Mouse (Mus musculus) liver, embryonic 14.5 days (tissue): ENCODE results near the gene Sema7a. TPM values are rescaled to one million over a fixed set of nuclear protein-coding genes. Genes with fewer than 3 reads are reported as not detected.
A peak's percentile ranks its signal among the peaks of the same experiment; 100 is the strongest.

Experiments
- ATAC-seq: fragments of 200-750 bp; cut with Nextera tagmentation; 2 replicates; pipeline ENCODE4 v1.8.0; 2017; ENCODE audit warnings: moderate number of reproducible peaks, mild to moderate bottlenecking, moderate library complexity; ENCODE audit not compliant: insufficient read depth
- DNase-seq, 3 experiments: peaks; one replicate each; pipeline ENCODE4 v3.0.0-alpha.2; 2012 to 2013; ENCODE audit warnings: low read depth in 3 of 3, low spot score in 3 of 3
- H3K27ac ChIP-seq: fragments of 300-500 bp; sonication (generic); 2 replicates; pipeline ENCODE4 v1.5.1; 2014; ENCODE audit warnings: moderate library complexity, mild to moderate bottlenecking, control low read depth, inconsistent platforms
- H3K27me3 ChIP-seq: fragments of 300-500 bp; sonication (generic); 2 replicates; pipeline ENCODE4 v1.6.1; 2014; ENCODE audit warnings: mild to moderate bottlenecking, low read length, moderate library complexity; ENCODE audit not compliant: control insufficient read depth, insufficient read depth
- H3K36me3 ChIP-seq: fragments of 300-500 bp; sonication (generic); replicated peaks from 2 replicates; pipeline ENCODE4 v1.6.1; 2014; ENCODE audit warnings: low read depth; ENCODE audit not compliant: control insufficient read depth, insufficient read depth
- H3K4me1 ChIP-seq, 2 experiments: fragments of 200-500 bp in 1 of 2; fragments of 300-500 bp in 1 of 2; sonication (generic) in 1 of 2; replicated peaks; 2 replicates each; pipeline ENCODE4 v1.6.1; 2012 to 2014; ENCODE audit warnings: antibody characterized with exemption in 1 of 2, inconsistent platforms in 1 of 2, low read length in 1 of 2; ENCODE audit not compliant: control insufficient read depth in 2 of 2, insufficient read depth in 2 of 2
- H3K4me2 ChIP-seq: fragments of 300-500 bp; sonication (generic); 2 replicates; pipeline ENCODE4 v1.6.1; 2014; ENCODE audit warnings: low read depth, mild to moderate bottlenecking, control low read depth, moderate library complexity
- H3K4me3 ChIP-seq, 2 experiments: fragments of 200-500 bp in 1 of 2; fragments of 300-500 bp in 1 of 2; sonication (generic) in 1 of 2; 2 replicates each; pipeline ENCODE4 v1.5.1; 2012 to 2014; ENCODE audit warnings: low read depth in 2 of 2, low read length in 2 of 2, mild to moderate bottlenecking in 2 of 2, control low read depth in 1 of 2, inconsistent platforms in 1 of 2, moderate library complexity in 1 of 2; ENCODE audit not compliant: insufficient read depth in 1 of 2
- H3K9ac ChIP-seq: fragments of 300-500 bp; sonication (generic); replicated peaks from 2 replicates; pipeline ENCODE4 v1.6.1; 2014; ENCODE audit warnings: mild to moderate bottlenecking, control low read depth, moderate library complexity
- H3K9me3 ChIP-seq: fragments of 300-500 bp; sonication (generic); 2 replicates; pipeline ENCODE4 v1.6.1; 2016; ENCODE audit warnings: low read length, mixed read lengths; ENCODE audit not compliant: control insufficient read depth
- CTCF ChIP-seq: IDR thresholded peaks from 2 replicates; pipeline ENCODE4 v1.5.1; 2016; ENCODE audit warnings: antibody characterized with exemption, low read depth, control low read depth
- EP300 ChIP-seq: IDR thresholded peaks from 2 replicates; pipeline ENCODE4 v1.6.1; 2016; ENCODE audit warnings: antibody characterized with exemption, low read depth
- WGBS: fragments of 180-500 bp; shearing (Covaris S2); extraction: QIAGEN DNeasy Blood & Tissue Kit; methylation state at CpG from one replicate; pipeline ENCODE4 v1.1.7; 2014; ENCODE audit not compliant: insufficient replicate concordance; 5-methylcytosine and 5-hydroxymethylcytosine counted together
- polyA plus RNA-seq, 2 experiments: library from polyadenylated mRNA; depleted of rRNA in 1 of 2; stranded (reverse) in 1 of 2; unstranded in 1 of 2; fragments of >200 nt; fragmentation: Nextera tagmentation in 1 of 2; extraction: Ambion mirVana in 1 of 2; gene quantifications; 2 replicates each; pipeline versions ENCODE4 v1.2.1 to v1.2.3; 2012 to 2014

The Sema7a gene
- polyA plus RNA-seq, 2 experiments = 0.08 TPM; not detected in 1

DNA sequence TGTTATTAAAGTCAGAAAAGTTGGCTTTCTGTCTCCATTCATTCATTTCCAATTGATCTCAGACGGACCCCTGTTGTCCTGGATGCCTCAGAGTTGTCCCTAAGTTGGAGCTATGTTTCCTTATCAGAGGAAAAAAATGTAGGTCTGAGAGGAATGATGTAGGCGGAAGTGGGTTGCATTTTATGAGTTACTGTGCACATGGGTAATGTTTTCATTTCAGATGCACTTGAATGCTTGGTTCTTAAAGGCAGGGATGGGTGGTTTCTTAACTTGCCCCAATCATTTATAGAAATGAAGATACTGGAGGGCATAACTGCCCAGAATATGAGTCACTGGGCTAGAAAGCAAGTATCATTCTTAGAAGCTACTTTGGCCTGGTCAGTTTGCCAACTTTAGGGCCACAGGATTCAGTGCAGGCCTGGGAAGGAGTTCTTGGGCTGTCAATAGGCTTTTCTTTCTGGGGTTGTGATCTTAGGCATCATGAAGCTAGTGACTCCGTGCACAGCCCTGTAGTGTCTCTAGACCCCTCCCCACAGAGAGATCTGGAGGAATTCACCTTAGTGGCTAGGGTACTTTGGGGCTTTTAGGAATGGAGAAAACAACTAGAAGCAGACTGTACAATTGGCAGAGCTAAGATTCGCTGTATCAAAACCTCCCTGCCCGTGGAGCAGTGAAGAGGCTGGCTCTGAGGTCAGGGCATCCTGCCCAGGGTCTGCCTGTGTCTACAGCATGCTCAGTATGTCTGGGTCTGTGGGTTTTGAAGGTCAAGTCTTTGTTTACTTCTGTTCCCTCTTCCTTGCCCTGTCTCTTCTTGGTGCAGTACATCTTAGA, 1.5 kb upstream of the Sema7a start:
- Histone ChIP-seq H3K9ac (no peak overlapping the region), H3K4me1 (no peaks in the 10 kb centered on the region), H3K4me3 (no peak overlapping the region), H3K4me2 (no peak overlapping the region), H3K27ac (no peak overlapping the region), H3K9me3 (no peaks in the 10 kb centered on the region), H3K27me3 (peaks cover 46% of the 10 kb centered on the region), H3K36me3 (no peaks in the 10 kb centered on the region)
- no peak for DNase-seq
- ATAC-seq = no peak
- WGBS = 45% methylated on average over 5 of the region's 5 CpGs
- TF ChIP-seq CTCF = no peak
- TF ChIP-seq EP300 = no peak

DNA sequence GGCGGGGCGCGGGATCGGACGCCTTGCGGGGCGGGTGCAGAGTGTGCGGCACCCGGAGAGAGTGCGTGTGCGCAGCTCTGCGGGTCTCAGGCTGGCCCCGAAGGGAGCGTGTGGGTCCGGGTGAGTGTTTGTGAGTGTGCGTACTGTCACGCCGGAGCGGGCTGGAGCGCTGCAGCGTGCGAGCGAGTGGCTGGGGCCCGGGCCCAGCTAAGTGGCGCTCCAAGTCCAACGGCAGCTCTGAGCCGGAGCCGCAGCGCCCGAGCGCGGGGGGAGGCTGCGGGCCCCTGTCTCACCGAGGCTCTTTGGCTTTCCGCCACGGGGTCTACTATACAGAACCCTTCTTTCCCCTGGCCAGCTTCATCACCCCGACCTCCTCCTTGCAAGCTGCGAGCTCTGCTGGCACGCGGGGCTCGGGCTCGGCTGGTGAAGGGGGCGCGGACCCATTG, 460 bp downstream of the Sema7a start:
- H3K9ac ChIP-seq = no peak overlapping the region
- H3K27ac ChIP-seq = no peak overlapping the region
- ATAC-seq = no peak

DNA sequence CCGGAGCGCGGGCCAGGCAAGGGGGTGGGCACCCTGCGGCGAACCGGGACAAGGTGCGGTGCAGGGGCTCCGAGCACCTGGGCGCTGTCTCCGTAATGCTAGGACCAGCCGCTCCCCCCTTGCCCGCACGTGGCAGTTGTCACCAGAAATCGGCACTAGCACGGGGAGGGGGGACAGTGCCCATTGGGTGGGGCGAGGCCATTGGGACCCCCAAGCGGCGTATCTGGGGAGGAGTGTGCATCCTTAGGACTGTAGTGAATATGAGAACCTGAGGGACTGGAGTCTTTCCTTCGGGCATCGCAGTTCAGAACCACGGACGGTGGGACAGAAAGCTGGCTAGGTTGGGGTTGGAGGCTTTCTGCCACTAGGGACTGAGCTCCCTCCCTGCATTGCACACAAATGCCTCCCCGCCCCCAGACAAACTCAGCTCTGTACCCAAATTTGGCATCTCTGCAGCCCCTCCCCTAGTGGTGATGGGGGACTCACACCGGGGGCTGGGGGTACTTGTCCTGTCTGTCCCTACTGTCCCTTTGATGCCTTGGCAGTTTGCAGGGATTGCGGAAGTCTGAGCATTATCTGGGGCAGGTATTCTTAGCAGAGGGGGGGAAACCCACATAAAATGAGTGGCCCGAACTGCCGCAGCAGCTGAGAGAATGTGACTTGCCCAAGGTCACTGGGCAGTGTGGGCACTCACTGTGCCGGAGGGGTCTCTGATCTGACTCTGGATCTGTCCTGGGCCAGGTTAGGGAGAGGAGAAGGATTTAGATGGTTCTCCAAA, 1.1 kb downstream of the Sema7a start:
- no peak overlapping the region for H3K9ac ChIP-seq
- no peaks in the 10 kb centered on the region for H3K9me3 ChIP-seq
- no peaks in the 10 kb centered on the region for H3K4me1 ChIP-seq
- no peaks in the 10 kb centered on the region for H3K36me3 ChIP-seq
- H3K27me3 ChIP-seq = peaks cover 46% of the 10 kb centered on the region
- WGBS = 6% methylated on average over 28 of the region's 28 CpGs
- DNase-seq (no peak), ATAC-seq (no peak)
- H3K27ac ChIP-seq = no peak overlapping the region
- peak overlapping the region; percentile 50 for H3K4me2 ChIP-seq
- no peak for TF ChIP-seq EP300
- TF ChIP-seq CTCF = no peak
- H3K4me3 ChIP-seq = peak overlapping the region in 1 of 2 experiments; percentile 43; a peak in 2 of 4 replicates

More for the DNA sequence above, 460 bp downstream of the Sema7a start:
- peaks cover 46% of the 10 kb centered on the region for H3K27me3 ChIP-seq
- H3K4me2 ChIP-seq = peak overlapping the region; percentile 50
- TF ChIP-seq EP300 (no peak), CTCF (no peak)
- H3K9me3 ChIP-seq = no peaks in the 10 kb centered on the region
- WGBS = under 1% methylated on average over 44 of the region's 44 CpGs
- H3K4me3 ChIP-seq = peak overlapping the region; percentile 37 to 43
- H3K36me3 ChIP-seq = no peaks in the 10 kb centered on the region
- DNase-seq = no peak
- H3K4me1 ChIP-seq = no peaks in the 10 kb centered on the region

DNA sequence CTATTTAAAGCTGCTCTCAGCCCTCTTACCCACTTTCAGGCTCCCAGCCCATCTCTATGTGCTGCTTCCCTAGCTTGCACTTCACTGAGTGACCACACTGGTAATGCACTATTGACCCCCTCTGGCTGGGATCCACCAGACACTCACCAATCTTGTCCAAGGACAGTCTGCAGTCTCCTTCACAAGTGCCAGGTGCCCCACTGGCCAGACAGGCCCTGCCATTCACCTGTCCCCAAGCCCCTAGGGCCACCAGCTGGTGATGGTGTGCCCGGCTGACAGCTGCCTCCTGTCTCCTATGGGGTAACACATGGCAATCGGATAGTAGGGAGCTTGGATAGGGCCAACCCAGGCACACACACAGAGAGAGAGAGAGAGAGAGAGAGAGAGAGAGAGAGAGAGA, 2.1 kb downstream of the Sema7a start:
- H3K27ac ChIP-seq = no peak overlapping the region
- H3K9me3 ChIP-seq = no peaks in the 10 kb centered on the region
- no peak for TF ChIP-seq CTCF
- no peak for TF ChIP-seq EP300
- 59% methylated on average over 2 of the region's 2 CpGs for WGBS
- no peaks in the 10 kb centered on the region for H3K36me3 ChIP-seq
- no peak overlapping the region for H3K4me2 ChIP-seq
- ATAC-seq (no peak), DNase-seq (no peak)
- H3K27me3 ChIP-seq = peaks cover 46% of the 10 kb centered on the region
- H3K4me3 ChIP-seq = no peak overlapping the region
- no peak overlapping the region for H3K9ac ChIP-seq
- no peaks in the 10 kb centered on the region for H3K4me1 ChIP-seq

DNA sequence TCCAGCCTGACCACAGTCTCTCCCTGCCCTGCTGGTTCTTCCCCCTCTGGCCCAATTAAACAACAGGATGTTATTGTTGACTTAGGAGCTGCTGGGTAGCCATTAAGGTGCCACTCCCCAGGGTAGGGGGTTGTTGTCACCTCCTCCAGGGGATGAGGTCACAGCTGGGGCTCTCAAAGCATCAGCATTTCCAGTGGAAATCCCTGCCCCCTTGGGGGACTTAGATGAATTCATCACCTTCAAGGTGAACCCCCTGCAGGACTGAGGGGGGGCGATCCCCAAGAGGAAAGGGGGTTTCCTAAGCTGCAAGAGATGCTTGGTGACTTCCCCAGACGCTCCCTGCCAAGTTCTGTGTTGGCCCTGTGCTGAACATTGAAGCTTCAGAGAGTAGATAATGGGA, 3.2 kb downstream of the Sema7a start:
- Histone ChIP-seq H3K4me2 (no peak overlapping the region), H3K36me3 (no peaks in the 10 kb centered on the region), H3K4me3 (no peak overlapping the region), H3K27me3 (peaks cover 46% of the 10 kb centered on the region), H3K9me3 (no peaks in the 10 kb centered on the region), H3K27ac (no peak overlapping the region), H3K4me1 (no peaks in the 10 kb centered on the region), H3K9ac (no peak overlapping the region)
- TF ChIP-seq CTCF (no peak), EP300 (no peak)
- 9% methylated on average over 2 of the region's 2 CpGs for WGBS
- no peak for DNase-seq
- no peak for ATAC-seq
